Mouse (Mus musculus) gastrocnemius, postnatal 36 days (tissue): ENCODE measurements at regions not wholly inside any gene's neighbourhood (a gene's known extent, or its start where the extent isn't known, plus 50 kb on each side); places are given as distances from the start of the nearest gene placed in this dataset.
"Not testable (repeated sequence)": the region's sequence is repeated elsewhere in the genome, so short reads cannot be mapped to it uniquely, and the experiment has no call there.

Source experiments
- DNase-seq, 2 experiments: peaks; one replicate each; pipeline ENCODE4 v3.0.0; 2022
- intact Hi-C: fragments of 180-260 bp; cut with DNase I; formaldehyde crosslinking; loops from one replicate; pipeline ENCODE4 v1.15.1; 2025

GRCm38 (mm10) chrX:14792261-14792660, 581.3 kb downstream of the H2al1n start:
- DNase-seq, intact Hi-C loops: not testable (repeated sequence)

DNA sequence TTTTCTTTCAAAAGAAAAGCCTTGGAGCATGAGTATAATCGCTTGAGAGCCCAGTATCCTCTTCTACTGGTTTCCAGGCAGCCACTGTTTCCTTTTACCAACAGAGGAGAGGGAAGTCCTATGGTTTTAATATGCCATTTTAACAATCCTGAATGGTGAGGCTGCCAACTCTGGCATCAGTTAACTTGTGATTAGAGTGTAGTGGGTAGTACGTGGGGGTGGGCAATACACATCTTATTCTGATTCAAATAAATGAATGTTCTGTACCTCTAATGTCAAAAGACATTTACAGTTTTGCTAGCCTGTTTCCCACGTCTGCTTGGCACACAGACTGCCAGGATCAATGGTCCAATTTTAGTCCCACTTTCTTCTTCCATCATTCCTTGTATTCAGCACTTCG, 624.9 kb downstream of the H2al1n start:
- no peak for DNase-seq
- intact Hi-C loops, result no loop called here

DNA sequence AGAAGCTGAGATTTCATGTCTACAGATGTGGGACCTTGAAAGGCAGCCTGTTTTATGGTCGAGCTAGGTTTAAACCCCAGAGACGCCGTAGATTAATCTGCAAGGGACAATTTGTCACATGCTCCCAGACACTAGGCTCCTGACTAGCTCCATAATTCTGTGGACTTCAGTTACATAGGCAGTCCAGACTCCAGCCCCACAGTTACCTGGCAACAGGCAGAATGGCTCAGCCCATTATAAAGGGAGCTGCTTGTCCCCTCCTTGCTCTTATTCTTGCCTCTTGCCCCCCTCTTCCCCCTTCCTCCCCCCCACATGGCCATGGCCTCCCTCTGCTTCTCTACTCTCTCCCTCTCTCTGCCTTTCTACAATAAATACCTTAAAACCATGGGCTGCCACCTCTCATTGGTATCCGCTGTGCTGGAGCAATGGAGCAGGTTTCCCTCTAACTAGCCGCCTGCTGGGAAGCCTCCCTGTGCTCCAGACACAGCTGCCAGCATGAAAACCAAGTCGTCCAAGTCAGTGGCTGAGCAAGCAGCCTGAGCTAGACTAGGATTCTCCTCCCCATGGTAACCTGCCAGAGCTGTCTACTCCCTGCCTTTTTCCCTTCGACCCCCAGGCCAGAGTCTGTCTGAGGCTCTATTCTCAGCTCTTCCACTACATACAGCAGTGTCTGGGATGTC, 628.9 kb downstream of the H2al1n start:
- no peak for DNase-seq
- intact Hi-C loops, result no loop called here

DNA sequence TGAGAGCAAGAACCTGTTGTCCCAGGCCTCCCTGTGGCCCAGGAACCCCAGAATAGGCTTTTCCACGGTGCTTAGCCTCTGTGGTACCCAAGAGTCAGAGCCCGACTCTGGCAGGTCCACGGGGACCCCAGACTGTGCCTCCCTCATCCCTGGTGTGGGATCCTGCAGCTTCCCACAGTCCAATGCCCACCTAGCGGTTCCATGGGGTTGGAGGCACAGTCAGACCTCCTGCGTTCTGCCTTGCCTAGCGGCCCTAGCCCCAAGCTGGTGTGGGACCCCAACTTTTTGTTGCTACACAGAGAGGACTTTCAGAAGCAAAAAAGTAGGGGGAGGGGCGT, 629.4 kb downstream of the H2al1n start:
- DNase-seq, result peak in 1 of 2 experiments; percentile 2
- intact Hi-C loops, result no loop called here

DNA sequence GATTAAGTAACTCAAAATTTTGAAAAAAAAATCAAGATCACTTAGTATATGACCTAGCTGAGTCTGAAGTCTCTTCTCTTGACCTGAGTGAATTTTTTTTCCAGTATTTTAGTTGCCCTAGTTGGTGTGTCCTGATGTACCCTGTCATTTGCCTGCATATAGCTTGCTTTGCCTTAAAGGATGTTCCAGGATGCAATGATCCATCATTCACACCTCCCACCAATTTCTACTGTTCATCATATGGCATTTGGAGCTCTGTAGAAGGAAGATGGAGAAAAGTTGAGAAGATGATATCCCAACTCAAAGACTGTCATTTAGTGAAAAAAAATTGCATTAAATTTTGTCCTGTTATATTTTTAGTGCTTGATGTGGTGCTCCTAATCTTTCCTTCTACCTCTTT, 634.4 kb downstream of the H2al1n start:
- DNase-seq, result no peak
- intact Hi-C loops, result no loop called here

DNA sequence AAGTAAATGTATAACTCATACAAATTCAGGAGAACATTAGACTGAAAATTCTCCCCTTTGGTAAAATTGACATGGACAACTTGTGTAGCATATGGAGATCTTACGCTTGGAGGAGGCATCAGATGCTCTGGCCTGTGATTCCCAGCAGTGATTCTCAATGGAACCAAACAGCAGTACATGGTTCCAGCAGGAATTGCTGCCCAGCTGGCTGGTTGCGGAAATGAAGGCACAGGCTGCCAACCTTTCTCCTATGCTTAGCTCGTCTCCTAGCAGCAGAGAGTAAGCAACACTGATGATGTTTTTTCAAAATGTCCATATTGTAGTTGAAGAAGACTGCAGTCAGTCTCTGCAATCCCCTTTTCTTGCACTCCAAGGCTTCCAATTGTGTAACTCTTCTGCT, 673.7 kb downstream of the H2al1n start:
- intact Hi-C loops, result no loop called here
- peak in 1 of 2 experiments; percentile 9 for DNase-seq
